Mouse (Mus musculus) stomach, embryonic 15.5 days (tissue): Measurements from ENCODE around the gene Spice1. TPM values are rescaled to one million over a fixed set of nuclear protein-coding genes. Genes with fewer than 3 reads are reported as not detected.

ENCODE experiments used
- ATAC-seq: fragments of 200-750 bp; cut with Nextera tagmentation; 2 replicates; pipeline ENCODE4 v1.8.0; 2017; ENCODE audit warnings: low read depth, moderate number of reproducible peaks, moderate TSS enrichment; ENCODE audit not compliant: insufficient read depth, low FRiP score
- H3K27ac ChIP-seq: fragments of 300-500 bp; sonication (generic); 2 replicates; pipeline ENCODE4 v1.5.1; 2015; ENCODE audit warnings: mild to moderate bottlenecking, inconsistent platforms
- H3K27me3 ChIP-seq: fragments of 300-500 bp; sonication (generic); replicated peaks from 2 replicates; pipeline ENCODE4 v1.6.1; 2015; ENCODE audit warnings: inconsistent platforms
- H3K36me3 ChIP-seq: fragments of 300-500 bp; sonication (generic); 2 replicates; pipeline ENCODE4 v1.6.1; 2015; ENCODE audit warnings: inconsistent platforms
- H3K4me1 ChIP-seq: fragments of 300-500 bp; sonication (generic); 2 replicates; pipeline ENCODE4 v1.6.1; 2015; ENCODE audit warnings: inconsistent platforms
- H3K4me2 ChIP-seq: fragments of 300-500 bp; sonication (generic); 2 replicates; pipeline ENCODE4 v1.6.1; 2015; ENCODE audit warnings: mild to moderate bottlenecking, inconsistent platforms
- H3K4me3 ChIP-seq: fragments of 300-500 bp; sonication (generic); replicated peaks from 2 replicates; pipeline ENCODE4 v1.5.1; 2015; ENCODE audit warnings: inconsistent platforms
- H3K9ac ChIP-seq: fragments of 300-500 bp; sonication (generic); 2 replicates; pipeline ENCODE4 v1.6.1; 2015; ENCODE audit warnings: inconsistent platforms
- H3K9me3 ChIP-seq: fragments of 300-500 bp; sonication (generic); 2 replicates; pipeline ENCODE4 v1.6.1; 2016; ENCODE audit warnings: inconsistent platforms
- WGBS: fragments of 180-500 bp; shearing (Covaris S2); methylation state at CpG from one replicate; pipeline ENCODE4 v1.1.7; 2015; 5-methylcytosine and 5-hydroxymethylcytosine counted together
- polyA plus RNA-seq: library from polyadenylated mRNA; unstranded; fragments of >200 nt; fragmentation: Nextera tagmentation; extraction: Ambion mirVana; gene quantifications from 2 replicates; pipeline ENCODE4 v1.2.1, GENCODE M21; 2015

Spice1 gene
- polyA plus RNA-seq, 1 experiment from 2014 or later = 28.3 TPM

- H3K27ac ChIP-seq = no peak overlapping the region
- no peaks in the 10 kb centered on the region; the same call in 1 of the 2 replicates for H3K27me3 ChIP-seq
- no peak for ATAC-seq
- H3K4me3 ChIP-seq = peak overlapping the region; percentile 56
- peak overlapping the region; percentile 97 for H3K4me2 ChIP-seq
- H3K36me3 ChIP-seq = no peaks in the 10 kb centered on the region
- 24% methylated on average over 6 of the region's 6 CpGs for WGBS
- no peaks in the 10 kb centered on the region for H3K9me3 ChIP-seq
- H3K4me1 ChIP-seq = peaks cover 4% of the 10 kb centered on the region; the same call in 1 of the 2 replicates
- peak overlapping the region; percentile 59; the same call in 1 of the 2 replicates for H3K9ac ChIP-seq
These were observed 15.3 kb upstream of the Spice1 start for GRCm38 (mm10) chr16:44331671-44331994.

GRCm38 (mm10) chr16:44331995-44332860 is 14.7 kb upstream of the Spice1 start:
- Histone ChIP-seq H3K9ac (peak overlapping the region; percentile 59), H3K4me1 (peaks cover 4% of the 10 kb centered on the region; the same call in 1 of the 2 replicates), H3K27me3 (no peaks in the 10 kb centered on the region; the same call in 1 of the 2 replicates), H3K4me2 (peak overlapping the region; percentile 97), H3K9me3 (no peaks in the 10 kb centered on the region), H3K36me3 (no peaks in the 10 kb centered on the region), H3K27ac (peak overlapping the region; percentile 55; the same call in 1 of the 2 replicates), H3K4me3 (peak overlapping the region; percentile 56)
- ATAC-seq = no peak
- WGBS = 1% methylated on average over 59 of the region's 60 CpGs

GRCm38 (mm10) chr16:44332861-44333284 is 14.0 kb upstream of the Spice1 start, which contains the start of gene Sidt1:
Gene Sidt1 (minus strand): TSS chr16:44333196.
- H3K27me3 ChIP-seq = no peaks in the 10 kb centered on the region; the same call in 1 of the 2 replicates
- 5% methylated on average over 15 of the region's 15 CpGs for WGBS
- peaks cover 4% of the 10 kb centered on the region; the same call in 1 of the 2 replicates for H3K4me1 ChIP-seq
- peak within 1 kb of the TSS; percentile 56 for H3K4me3 ChIP-seq
- H3K27ac ChIP-seq = peak within 1 kb of the TSS; percentile 55; the same call in 1 of the 2 replicates
- peak within 1 kb of the TSS; percentile 97 for H3K4me2 ChIP-seq
- peak within 1 kb of the TSS; percentile 59 for H3K9ac ChIP-seq
- ATAC-seq = peak; percentile 58; the same call in 1 of the 2 replicates
- H3K36me3 ChIP-seq = no peaks in the 10 kb centered on the region
- no peaks in the 10 kb centered on the region for H3K9me3 ChIP-seq

- no peaks in the 10 kb centered on the region for H3K9me3 ChIP-seq
- H3K27me3 ChIP-seq = no peaks in the 10 kb centered on the region
- no peaks in the 10 kb centered on the region for H3K36me3 ChIP-seq
- H3K9ac ChIP-seq = no peak overlapping the region
- H3K4me1 ChIP-seq = no peaks in the 10 kb centered on the region
- no peak for ATAC-seq
- no peak overlapping the region for H3K4me2 ChIP-seq
- H3K4me3 ChIP-seq = no peak overlapping the region
- H3K27ac ChIP-seq = no peak overlapping the region
These were observed 9.4 kb upstream of the Spice1 start for GRCm38 (mm10) chr16:44337541-44337940.

GRCm38 (mm10) chr16:44349801-44350397 is 3.0 kb downstream of the Spice1 start:
- H3K27me3 ChIP-seq = no peaks in the 10 kb centered on the region
- H3K36me3 ChIP-seq = no peaks in the 10 kb centered on the region
- H3K9ac ChIP-seq = no peak overlapping the region
- H3K4me1 ChIP-seq = no peaks in the 10 kb centered on the region
- ATAC-seq = no peak
- no peak overlapping the region for H3K4me2 ChIP-seq
- H3K27ac ChIP-seq = no peak overlapping the region
- no peak overlapping the region for H3K4me3 ChIP-seq
- no peaks in the 10 kb centered on the region for H3K9me3 ChIP-seq
- 75% methylated on average over 4 of the region's 4 CpGs for WGBS

GRCm38 (mm10) chr16:44356291-44356690 is 9.4 kb downstream of the Spice1 start:
- 60% methylated on average over 7 of the region's 7 CpGs for WGBS
- no peaks in the 10 kb centered on the region for H3K9me3 ChIP-seq
- no peak overlapping the region for H3K27ac ChIP-seq
- no peak overlapping the region for H3K9ac ChIP-seq
- no peak overlapping the region for H3K4me2 ChIP-seq
- H3K4me3 ChIP-seq = no peak overlapping the region
- H3K4me1 ChIP-seq = no peaks in the 10 kb centered on the region
- ATAC-seq = no peak
- peaks cover 5% of the 10 kb centered on the region; the same call in 1 of the 2 replicates for H3K36me3 ChIP-seq
- H3K27me3 ChIP-seq = no peaks in the 10 kb centered on the region

DNA sequence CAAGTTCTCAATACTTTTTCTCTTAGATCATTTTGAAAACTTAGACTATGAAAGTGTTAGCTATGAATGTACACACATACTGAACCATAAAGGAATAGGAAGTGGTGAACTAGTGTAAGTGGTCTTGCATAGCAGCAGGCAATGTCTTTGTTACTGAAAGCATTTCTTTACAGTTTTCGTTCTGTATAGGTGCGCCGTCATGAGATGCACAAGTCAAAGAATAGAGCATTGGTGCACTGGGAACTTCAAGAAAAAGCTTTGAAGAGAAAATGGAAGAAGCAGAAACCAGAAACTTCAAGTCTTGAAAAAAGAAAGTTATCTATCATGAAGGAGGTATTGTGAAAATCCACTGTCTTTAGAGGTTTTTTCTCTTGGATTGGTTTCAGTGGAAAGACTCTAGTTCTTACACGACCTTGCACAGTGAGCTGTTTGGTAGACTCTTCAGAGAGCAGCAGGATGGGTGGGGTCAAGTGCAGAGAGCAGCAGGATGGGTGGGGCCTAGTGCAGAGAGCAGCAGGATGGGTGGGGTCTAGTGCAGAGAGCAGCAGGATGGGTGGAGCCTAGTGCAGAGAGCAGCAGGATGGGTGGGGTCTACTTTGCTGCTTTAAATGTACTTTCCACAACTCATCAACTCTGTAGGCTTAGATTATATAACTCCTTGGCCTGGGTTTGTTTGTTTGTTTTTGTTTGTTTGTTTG is 10.8 kb downstream of the Spice1 start:
- WGBS = 69% methylated on average over 4 of the region's 4 CpGs
- peak; percentile 89 for ATAC-seq

GRCm38 (mm10) chr16:44361921-44362890 is 15.3 kb downstream of the Spice1 start:
- peaks cover 14% of the 10 kb centered on the region; the same call in 1 of the 2 replicates for H3K36me3 ChIP-seq
- no peak overlapping the region for H3K4me2 ChIP-seq
- ATAC-seq = no peak
- H3K27ac ChIP-seq = no peak overlapping the region
- no peaks in the 10 kb centered on the region for H3K9me3 ChIP-seq
- no peak overlapping the region for H3K4me3 ChIP-seq
- H3K4me1 ChIP-seq = no peaks in the 10 kb centered on the region
- no peak overlapping the region for H3K9ac ChIP-seq
- H3K27me3 ChIP-seq = no peaks in the 10 kb centered on the region
- 84% methylated on average over 10 of the region's 10 CpGs for WGBS

More for the DNA sequence above, 10.8 kb downstream of the Spice1 start:
- no peaks in the 10 kb centered on the region for H3K9me3 ChIP-seq
- H3K9ac ChIP-seq = no peak overlapping the region
- no peaks in the 10 kb centered on the region for H3K4me1 ChIP-seq
- H3K4me2 ChIP-seq = no peak overlapping the region
- H3K36me3 ChIP-seq = peaks cover 7% of the 10 kb centered on the region; the same call in 1 of the 2 replicates
- no peak overlapping the region for H3K27ac ChIP-seq
- H3K4me3 ChIP-seq = no peak overlapping the region
- H3K27me3 ChIP-seq = no peaks in the 10 kb centered on the region

- peaks cover 16% of the 10 kb centered on the region; the same call in 1 of the 2 replicates for H3K36me3 ChIP-seq
- no peak overlapping the region for H3K4me2 ChIP-seq
- no peaks in the 10 kb centered on the region for H3K9me3 ChIP-seq
- ATAC-seq = no peak
- no peak overlapping the region for H3K9ac ChIP-seq
- 83% methylated on average over 7 of the region's 7 CpGs for WGBS
- no peaks in the 10 kb centered on the region for H3K4me1 ChIP-seq
- H3K27me3 ChIP-seq = no peaks in the 10 kb centered on the region
- no peak overlapping the region for H3K4me3 ChIP-seq
- no peak overlapping the region for H3K27ac ChIP-seq
These were observed 18.6 kb downstream of the Spice1 start for GRCm38 (mm10) chr16:44365522-44365921.

- no peak overlapping the region for H3K9ac ChIP-seq
- no peak overlapping the region for H3K4me3 ChIP-seq
- H3K27ac ChIP-seq = no peak overlapping the region
- WGBS = 83% methylated on average over 4 of the region's 4 CpGs
- H3K27me3 ChIP-seq = no peaks in the 10 kb centered on the region
- H3K9me3 ChIP-seq = no peaks in the 10 kb centered on the region
- peaks cover 24% of the 10 kb centered on the region for H3K36me3 ChIP-seq
- no peaks in the 10 kb centered on the region for H3K4me1 ChIP-seq
- ATAC-seq = no peak
- H3K4me2 ChIP-seq = no peak overlapping the region
These were observed 28.5 kb downstream of the Spice1 start for GRCm38 (mm10) chr16:44375459-44375858.

DNA sequence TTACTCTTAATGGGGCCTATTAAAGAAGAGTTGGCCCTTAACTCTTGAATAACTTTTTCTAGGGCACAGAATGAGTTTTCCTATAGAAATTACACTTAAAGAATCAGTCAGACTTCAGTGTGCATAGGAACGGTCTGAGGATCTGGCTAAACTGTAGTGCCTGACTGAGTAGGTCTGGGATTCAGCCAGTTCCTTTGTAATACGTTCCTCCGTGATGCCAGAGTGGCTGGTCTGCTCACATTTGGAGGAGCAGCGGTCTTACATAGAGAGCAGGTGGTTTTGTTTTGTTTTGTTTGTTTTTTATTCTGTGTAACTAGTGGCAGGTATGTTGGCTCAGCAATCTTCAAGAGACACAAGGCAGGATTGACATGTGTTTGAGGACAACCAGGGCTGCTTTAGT is 33.1 kb downstream of the Spice1 start:
- H3K36me3 ChIP-seq = peaks cover 12% of the 10 kb centered on the region; the same call in 1 of the 2 replicates
- H3K4me2 ChIP-seq = no peak overlapping the region
- no peak overlapping the region for H3K9ac ChIP-seq
- no peaks in the 10 kb centered on the region for H3K27me3 ChIP-seq
- H3K4me3 ChIP-seq = no peak overlapping the region
- no peak overlapping the region for H3K27ac ChIP-seq
- peaks cover 3% of the 10 kb centered on the region; the same call in 1 of the 2 replicates for H3K4me1 ChIP-seq
- no peaks in the 10 kb centered on the region for H3K9me3 ChIP-seq
- WGBS = 69% methylated on average over 4 of the region's 4 CpGs
- no peak for ATAC-seq
